Mouse (Mus musculus) T-helper 2 cell (primary cell): ENCODE measurements around the gene Actg2.
"Not testable (repeated sequence)": the region's sequence is repeated elsewhere in the genome, so short reads cannot be mapped to it uniquely, and the experiment has no call there.

Experiments
- in situ Hi-C: fragments of 300-600 bp; cut with MboI, MseI; formaldehyde crosslinking; loops from one replicate; pipeline ENCODE4 v1.15.1; 2025; ENCODE audit warnings: high pct_unique_total_duplicates

Gene Actg2

GRCm38 (mm10) chr6:83536028-83536794 is at the start of gene Actg2:
Gene Actg2, minus strand, starts transcription at chr6:83536265.
- in situ Hi-C loops: no loop called here

GRCm38 (mm10) chr6:83585328-83585727 is 49.3 kb upstream of the Actg2 start:
- in situ Hi-C loops: not testable (repeated sequence)

GRCm38 (mm10) chr6:83583591-83583990 is 47.5 kb upstream of the Actg2 start:
- in situ Hi-C loops: no loop called here

GRCm38 (mm10) chr6:83582938-83583270 is 46.8 kb upstream of the Actg2 start:
- in situ Hi-C loops: no loop called here

- in situ Hi-C loops: no loop called here
Observed at GRCm38 (mm10) chr6:83582135-83582937, 46.3 kb upstream of the Actg2 start.

GRCm38 (mm10) chr6:83577534-83577933 is 41.5 kb upstream of the Actg2 start:
- in situ Hi-C loops: no loop called here

- in situ Hi-C loops: no loop called here
Observed at GRCm38 (mm10) chr6:83575609-83576008, 39.5 kb upstream of the Actg2 start.

- in situ Hi-C loops: no loop called here
Observed at GRCm38 (mm10) chr6:83572671-83573070, 36.6 kb upstream of the Actg2 start, which contains the start of gene Stambp. Gene Stambp, minus strand, starts transcription at chr6:83572729.

GRCm38 (mm10) chr6:83571840-83572667 is 36.0 kb upstream of the Actg2 start:
- in situ Hi-C loops: no loop called here

GRCm38 (mm10) chr6:83568901-83569862 is 33.1 kb upstream of the Actg2 start:
- in situ Hi-C loops: no loop called here

GRCm38 (mm10) chr6:83555972-83556371 is 19.9 kb upstream of the Actg2 start:
- in situ Hi-C loops: no loop called here

- in situ Hi-C loops: no loop called here
Observed at GRCm38 (mm10) chr6:83548346-83548745, 12.3 kb upstream of the Actg2 start.

- in situ Hi-C loops: no loop called here
Observed at GRCm38 (mm10) chr6:83545778-83546177, 9.7 kb upstream of the Actg2 start.

- in situ Hi-C loops: no loop called here
Observed at GRCm38 (mm10) chr6:83541756-83542456, 5.8 kb upstream of the Actg2 start.

- in situ Hi-C loops: no loop called here
Observed at GRCm38 (mm10) chr6:83540017-83540416, 4.0 kb upstream of the Actg2 start.

- in situ Hi-C loops: no loop called here
Observed at GRCm38 (mm10) chr6:83536795-83537059, 662 bp upstream of the Actg2 start.

GRCm38 (mm10) chr6:83532608-83533007 is 3.5 kb downstream of the Actg2 start:
- in situ Hi-C loops: no loop called here

GRCm38 (mm10) chr6:83523194-83523593 is 12.9 kb downstream of the Actg2 start:
- in situ Hi-C loops: loop anchor here (5.0 kb wide), 1 partner anchor 149 kb away; no protein-coding TSS in a partner anchor

GRCm38 (mm10) chr6:83521784-83522183 is 14.3 kb downstream of the Actg2 start:
- in situ Hi-C loops: loop anchor here (5.0 kb wide), 1 partner anchor 151 kb away; no protein-coding TSS in a partner anchor

GRCm38 (mm10) chr6:83518637-83519036 is 17.4 kb downstream of the Actg2 start:
- in situ Hi-C loops: no loop called here
